Mouse (Mus musculus) embryonic stem cell, embryonic (primary cell): ENCODE measurements around the gene Map3k20.

Source experiments
- CTCF ChIA-PET, 4 experiments: fragments of 300-600 bp in 2 of 4; fragments of 350-600 bp in 2 of 4; sonication (Branson Sonifier 250); formaldehyde crosslinking; loops; one replicate each; lab custom pipeline; 2022; ENCODE audit warnings: inconsistent platforms in 2 of 4; lab: Charles Lee
- POLR2A ChIA-PET, 4 experiments: fragments of 300-600 bp in 2 of 4; fragments of 350-600 bp in 2 of 4; sonication (Branson Sonifier 250); formaldehyde crosslinking; loops; one replicate each; lab custom pipeline; 2022; ENCODE audit warnings: antibody characterized with exemption in 4 of 4, inconsistent platforms in 1 of 4; lab: Charles Lee

The Map3k20 gene

DNA sequence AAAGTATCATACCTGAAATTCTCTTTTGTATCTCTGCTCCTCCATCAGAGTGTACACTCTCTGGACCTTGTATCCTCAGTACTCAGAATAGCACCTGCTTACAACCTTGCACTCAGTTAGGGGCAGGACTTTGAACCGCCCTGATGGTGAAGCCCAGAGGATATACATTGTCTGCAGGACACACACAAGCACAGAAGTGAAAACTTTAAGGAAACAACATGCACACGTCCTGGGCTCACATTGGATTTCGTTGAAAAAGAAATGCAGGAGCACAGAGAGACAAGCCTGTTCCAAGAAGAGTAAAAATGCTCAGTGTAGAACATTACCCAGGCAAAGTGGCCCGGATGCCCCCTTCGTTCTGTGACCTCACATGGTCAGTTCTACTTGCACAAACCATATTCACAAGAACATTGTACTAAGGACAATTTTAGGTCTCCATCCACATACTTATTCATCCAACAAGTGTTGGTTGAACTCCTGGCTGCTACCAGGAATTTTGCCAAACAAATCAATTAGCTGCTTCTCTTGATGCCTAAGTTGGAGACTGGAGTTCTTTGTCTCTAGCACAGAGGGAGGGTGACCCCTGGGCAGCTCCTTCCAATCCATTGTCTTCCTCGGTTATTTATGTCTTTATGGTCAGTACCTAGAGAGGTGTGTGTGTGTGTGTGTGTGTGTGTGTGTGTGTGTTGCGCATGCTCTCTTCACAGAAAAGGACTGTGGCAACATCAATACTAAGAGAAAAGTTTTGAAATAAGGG is 189.3 kb downstream of the Map3k20 start:
- CTCF ChIA-PET, result interaction anchor here in 3 of 4 experiments (0.5 to 1.5 kb wide), 7 partner anchors 8 to 269 kb away, joined by 3 to 12 read pairs (median 3); no protein-coding TSS in a partner anchor
- POLR2A ChIA-PET, result interaction anchor here in 3 of 4 experiments (0.6 to 6.9 kb wide), 24 partner anchors 9 to 912 kb away, joined by 3 to 55 read pairs (median 4); partner anchors contain the start of gene Gpr155 (in 1 of the 3)

DNA sequence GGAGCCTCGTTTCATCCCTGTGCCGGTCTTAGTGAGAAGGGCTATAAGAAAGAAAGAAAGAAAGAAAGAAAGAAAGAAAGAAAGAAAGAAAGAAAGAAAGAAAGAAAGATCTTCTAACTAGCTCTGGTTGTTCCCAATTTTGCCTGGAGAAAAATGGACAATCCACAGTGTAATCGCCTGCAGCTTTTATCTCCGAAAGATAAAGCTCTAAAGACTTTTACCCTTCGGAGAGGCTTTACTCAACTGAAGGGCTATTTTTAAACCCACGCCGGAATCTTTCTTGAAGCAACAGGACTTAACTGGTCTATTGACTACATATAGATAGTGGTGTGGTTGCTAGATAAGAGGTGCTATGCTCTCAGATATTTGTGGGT is 190.0 kb downstream of the Map3k20 start:
- POLR2A ChIA-PET, result interaction anchor here (0.5 to 6.9 kb wide), 38 partner anchors 8 to 1314 kb away, joined by 3 to 55 read pairs (median 4); partner anchors contain the start of gene Gpr155 (in 1 of the 4)
- CTCF ChIA-PET, result interaction anchor here in 3 of 4 experiments (0.7 to 1.3 kb wide), 4 partner anchors 16 to 240 kb away, joined by 3 to 4 read pairs (median 4); no protein-coding TSS in a partner anchor

DNA sequence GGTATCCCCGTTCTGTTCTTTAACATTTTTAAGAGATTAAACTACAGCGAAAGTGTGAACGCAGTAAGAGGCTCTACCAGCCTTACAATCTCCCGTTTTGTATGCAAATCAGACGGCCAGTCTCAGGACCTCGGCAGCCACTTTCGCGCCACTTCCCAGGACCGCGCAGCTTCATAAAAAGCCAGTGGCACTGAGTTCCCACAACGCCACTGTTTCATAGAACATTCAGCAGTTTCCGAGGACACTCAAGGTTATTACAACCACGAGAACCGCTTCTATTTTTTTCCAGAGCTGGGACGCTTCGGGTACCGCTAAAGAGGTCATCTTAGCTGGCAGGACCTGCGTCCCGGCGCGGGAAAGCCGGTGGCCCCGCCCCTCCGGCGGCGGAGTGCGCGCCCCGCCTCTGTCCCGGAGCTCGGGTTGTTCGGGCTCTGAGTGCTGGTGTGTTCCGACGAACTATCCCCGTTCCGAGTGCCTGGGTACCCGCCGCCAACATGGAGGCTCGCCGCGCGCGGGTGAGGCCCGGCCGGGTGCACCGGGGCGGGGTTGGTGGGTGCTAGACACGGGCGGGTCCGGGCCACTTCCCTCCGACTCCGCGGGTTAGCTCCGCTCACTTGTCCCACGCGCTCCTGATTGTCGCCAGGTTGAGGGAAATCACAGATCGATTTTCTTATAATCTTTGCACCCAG is 190.5 kb downstream of the Map3k20 start, which contains the start of gene Cdca7:
TSS of gene Cdca7 (plus strand) at position 363 of the 689 bp plus-strand sequence.
- ChIA-PET POLR2A (interaction anchor here (0.5 to 6.9 kb wide), 40 partner anchors 9 to 1315 kb away, joined by 3 to 55 read pairs (median 4); partner anchors contain the start of genes Gpr155 (in 1 of the 4) and Sp3 (in 1 of the 4)), CTCF (interaction anchor here in 3 of 4 experiments (0.7 to 1.3 kb wide), 4 partner anchors 16 to 241 kb away, joined by 3 to 4 read pairs (median 4); no protein-coding TSS in a partner anchor)

DNA sequence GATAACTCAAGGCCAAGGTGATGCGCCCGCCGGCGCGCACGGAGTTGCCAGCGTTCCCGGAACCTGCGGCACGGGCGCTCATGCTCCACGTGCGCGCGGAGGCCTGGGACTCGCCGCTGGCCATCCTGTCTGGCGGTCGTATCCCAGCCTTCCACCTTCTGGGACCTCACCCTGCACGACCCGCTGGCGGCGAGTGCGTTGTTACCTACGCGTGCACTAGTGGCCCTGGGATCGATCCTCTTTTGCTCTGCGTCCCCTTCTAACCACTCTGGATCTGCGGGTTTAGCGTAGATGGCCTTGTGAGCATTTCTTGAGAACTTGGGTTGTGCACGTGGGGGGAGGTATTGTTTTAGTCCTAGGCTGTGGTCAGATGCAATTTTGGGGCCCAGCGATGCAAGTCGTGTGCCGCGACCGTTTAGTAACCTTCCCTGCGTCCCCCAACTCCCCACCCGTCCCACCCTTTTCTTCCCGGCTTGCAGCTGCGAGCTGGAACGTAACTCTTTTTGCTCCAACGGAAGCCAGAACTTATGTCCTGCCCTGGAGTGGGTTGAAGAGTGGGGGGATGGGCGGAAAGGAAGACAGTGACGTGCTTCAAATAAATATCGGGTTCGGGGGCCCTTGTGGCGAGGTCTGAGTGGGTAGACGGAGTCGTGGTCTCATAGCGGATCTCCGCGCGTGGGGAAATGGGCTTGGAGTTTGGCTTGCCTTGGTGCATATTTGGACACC is 191.2 kb downstream of the Map3k20 start:
- ChIA-PET CTCF (no interaction called here), POLR2A (interaction anchor here (0.5 to 6.9 kb wide), 30 partner anchors 8 to 1623 kb away, joined by 3 to 55 read pairs (median 4); partner anchors contain the start of gene Sp3 (in 1 of the 4))

DNA sequence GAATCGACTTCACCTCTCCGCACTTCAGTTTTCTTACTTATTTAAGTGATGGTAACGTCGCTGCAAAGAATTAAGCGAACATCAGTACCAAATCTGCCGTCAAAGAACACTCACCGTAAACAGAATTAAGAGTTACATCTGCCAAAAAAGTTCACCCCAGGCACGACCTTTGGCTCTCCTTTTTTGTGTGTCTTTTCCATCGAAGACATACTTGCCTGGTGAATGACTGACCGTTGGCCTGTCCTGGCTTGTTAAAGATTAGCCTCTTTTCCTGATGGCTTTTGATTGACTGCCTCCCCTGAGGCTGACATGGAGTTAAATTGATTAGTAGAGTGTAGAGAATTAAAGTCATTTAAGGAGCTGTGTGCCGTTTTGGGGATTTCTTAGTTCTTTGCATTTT is 191.8 kb downstream of the Map3k20 start:
- ChIA-PET POLR2A (interaction anchor here in 3 of 4 experiments (0.5 to 6.9 kb wide), 7 partner anchors 10 to 1623 kb away, joined by 3 to 55 read pairs (median 6); no protein-coding TSS in a partner anchor), CTCF (no interaction called here)

DNA sequence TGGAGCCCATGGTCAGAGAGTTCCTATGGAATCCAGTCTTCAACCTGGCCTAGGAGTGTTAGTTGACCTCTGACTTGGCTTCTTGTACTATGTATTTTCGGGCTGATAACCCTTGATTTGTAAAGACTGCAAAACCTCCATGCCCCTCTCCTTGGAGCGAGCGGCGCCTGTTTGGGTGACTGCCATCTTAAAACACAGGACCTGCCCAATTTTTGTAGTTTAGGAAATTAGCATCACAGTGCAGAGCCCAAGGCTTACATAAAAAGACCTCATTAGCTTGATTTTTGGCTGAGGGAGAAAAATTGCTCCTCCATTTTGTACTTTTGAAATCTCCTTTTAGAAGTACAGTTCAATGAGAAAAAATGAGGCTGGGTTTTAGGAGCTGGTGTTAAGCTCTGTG is 192.7 kb downstream of the Map3k20 start:
- POLR2A ChIA-PET, result interaction anchor here in 2 of 4 experiments (2.0 to 6.9 kb wide), 4 partner anchors 9 to 31 kb away, joined by 6 to 55 read pairs (median 21); no protein-coding TSS in a partner anchor
- CTCF ChIA-PET, result no interaction called here

DNA sequence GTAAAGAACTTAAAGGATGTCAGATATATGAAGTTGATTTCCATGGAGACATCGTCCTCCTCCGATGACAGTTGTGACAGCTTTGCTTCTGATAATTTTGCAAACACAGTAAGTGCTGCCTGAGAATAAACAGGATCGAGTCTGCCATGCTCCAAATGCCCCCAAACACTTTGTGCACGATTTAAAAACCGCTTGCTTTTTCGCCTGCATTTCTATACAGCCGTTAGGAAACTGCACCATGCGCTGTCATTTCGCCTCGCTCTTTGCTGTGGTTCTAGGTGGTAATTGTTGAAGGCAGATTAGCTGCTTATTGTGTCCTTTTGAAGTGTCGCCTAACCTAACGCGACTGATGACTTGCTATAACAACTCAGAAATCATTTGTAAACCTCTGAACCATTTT is 193.5 kb downstream of the Map3k20 start:
- ChIA-PET POLR2A (interaction anchor here in 2 of 4 experiments (0.6 to 6.9 kb wide), 7 partner anchors 8 to 435 kb away, joined by 3 to 55 read pairs (median 6); no protein-coding TSS in a partner anchor), CTCF (no interaction called here)

DNA sequence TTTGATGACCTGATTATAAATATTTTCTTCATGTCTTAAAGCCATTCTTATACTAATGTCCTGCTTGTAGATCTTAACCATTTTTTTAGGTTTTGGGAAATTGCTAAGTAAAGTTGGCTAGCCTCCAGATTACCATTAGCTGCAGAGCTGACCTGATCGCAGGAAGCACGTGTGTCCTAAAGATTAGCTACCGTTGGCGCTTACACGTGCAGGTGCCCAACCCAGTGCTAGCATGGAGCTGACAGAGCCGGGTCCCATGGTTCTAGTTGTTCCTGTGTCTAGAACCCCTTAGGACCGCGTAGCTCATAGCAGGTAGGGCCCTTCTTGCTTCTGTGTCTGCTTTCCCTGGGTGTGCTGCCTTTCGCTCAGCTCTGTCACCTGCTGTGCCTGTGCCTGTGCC is 194.4 kb downstream of the Map3k20 start:
- POLR2A ChIA-PET, result interaction anchor here in 2 of 4 experiments (0.6 to 6.9 kb wide), 15 partner anchors 8 to 434 kb away, joined by 3 to 55 read pairs (median 4); no protein-coding TSS in a partner anchor
- CTCF ChIA-PET, result interaction anchor here in 2 of 4 experiments (0.6 to 1.1 kb wide), 2 partner anchors 276 to 386 kb away, joined by 3 to 4 read pairs; no protein-coding TSS in a partner anchor

DNA sequence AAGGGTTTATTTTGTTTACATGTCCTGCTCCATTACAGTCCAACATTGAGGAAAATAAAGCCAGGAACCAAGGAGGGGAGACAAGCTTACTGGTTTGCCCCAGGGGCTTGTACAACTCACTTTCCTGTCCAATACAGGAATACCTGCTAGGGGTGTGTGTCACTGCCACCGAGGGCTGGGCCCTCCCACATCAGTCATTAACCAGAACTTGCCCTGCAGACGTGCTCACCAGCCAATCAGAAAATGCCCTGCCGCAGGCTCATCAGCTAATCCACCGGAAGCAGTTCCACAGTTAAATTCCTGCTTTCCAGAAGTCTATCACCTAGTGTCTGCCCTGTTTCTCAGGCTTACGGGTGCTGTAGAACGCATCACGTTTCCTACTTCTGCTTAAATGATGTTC is 206.2 kb downstream of the Map3k20 start:
- ChIA-PET POLR2A (interaction anchor here (0.6 to 3.4 kb wide), 13 partner anchors 8 to 240 kb away, joined by 3 to 27 read pairs (median 4); partner anchors contain the start of gene Cdca7 (in 4 of the 4)), CTCF (interaction anchor here in 1 of 4 experiments (1.0 kb wide), 1 partner anchor 16 kb away, joined by 3 read pairs; no protein-coding TSS in a partner anchor)
